Mouse (Mus musculus) bone marrow, adult 2 months (tissue): ENCODE measurements around the gene Ntrk3. TPM values are rescaled to one million over a fixed set of nuclear protein-coding genes. Genes with fewer than 3 reads are reported as not detected.
A peak's percentile ranks its signal among the peaks of the same experiment; 100 is the strongest.

Experiments used
- H3K27ac ChIP-seq: fragments of 200-500 bp; 2 replicates; pipeline ENCODE4 v1.5.1; 2012; ENCODE audit warnings: low read depth, mild to moderate bottlenecking, control low read depth, inconsistent platforms, low read length; ENCODE audit not compliant: control insufficient read depth, poor library complexity, insufficient read depth
- H3K4me1 ChIP-seq: fragments of 200-500 bp; 2 replicates; pipeline ENCODE4 v1.6.1; 2011; ENCODE audit warnings: low read length; ENCODE audit not compliant: control insufficient read depth, insufficient read depth
- H3K4me3 ChIP-seq: fragments of 200-500 bp; replicated peaks from 2 replicates; pipeline ENCODE3; 2011; ENCODE audit warnings: mild to moderate bottlenecking, low read depth, low read length, control low read depth; ENCODE audit not compliant: control insufficient read depth
- CTCF ChIP-seq: fragments of 200-500 bp; IDR thresholded peaks from 2 replicates; pipeline ENCODE4 v1.5.1; 2011; ENCODE audit warnings: low read length, control low read depth; ENCODE audit not compliant: control insufficient read depth, insufficient read depth
- POLR2A ChIP-seq: fragments of 200-500 bp; IDR thresholded peaks from 2 replicates; pipeline ENCODE4 v1.6.1; 2011; ENCODE audit warnings: low read depth, mild to moderate bottlenecking, control low read depth, low read length, borderline replicate concordance; ENCODE audit not compliant: control insufficient read depth
- WGBS: fragments of 180-500 bp; shearing (Covaris S2); methylation state at CpG from one replicate; pipeline ENCODE4 v1.1.7; 2018; 5-methylcytosine and 5-hydroxymethylcytosine counted together
- polyA plus RNA-seq: library from polyadenylated mRNA; stranded (reverse); fragments of >200 nt; gene quantifications from 2 replicates; pipeline ENCODE4 v1.2.4, GENCODE M21; 2011; ENCODE audit warnings: low replicate concordance; ENCODE audit not compliant: missing spikeins, insufficient read depth, insufficient read length

Gene Ntrk3
- polyA plus RNA-seq, 1 experiment, result 1.0 TPM

GRCm38 (mm10) chr7:78576169-78576568 is 161.6 kb downstream of the Ntrk3 start:
- H3K27ac ChIP-seq, result no peak overlapping the region
- 15% methylated on average over 5 of the region's 5 CpGs for WGBS
- no peak for TF ChIP-seq POLR2A
- TF ChIP-seq CTCF, result no peak
- H3K4me1 ChIP-seq, result no peaks in the 10 kb centered on the region
- H3K4me3 ChIP-seq, result no peak overlapping the region

DNA sequence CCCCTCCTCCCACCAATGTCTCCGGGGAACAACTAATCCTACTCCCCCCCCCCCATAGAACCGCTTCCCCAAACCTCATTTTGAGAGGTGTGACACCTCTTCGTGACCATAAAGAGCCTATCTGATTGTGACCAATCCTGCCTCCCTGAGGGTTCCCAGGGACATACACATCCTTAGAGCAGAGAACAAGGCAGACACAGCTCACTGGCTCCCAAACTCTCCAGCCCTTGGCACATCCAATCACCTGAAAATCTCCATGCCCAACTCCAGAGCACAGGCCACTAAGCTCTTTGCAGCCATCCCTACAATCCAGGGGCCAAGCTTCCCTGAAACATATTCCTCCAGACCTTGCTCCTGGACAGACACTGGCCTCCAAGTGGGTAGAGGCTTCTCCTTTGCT is 162.3 kb downstream of the Ntrk3 start:
- TF ChIP-seq CTCF, result no peak
- no peak for TF ChIP-seq POLR2A
- Histone ChIP-seq H3K27ac (no peak overlapping the region), H3K4me3 (no peak overlapping the region), H3K4me1 (no peaks in the 10 kb centered on the region)
- WGBS, result 12% methylated on average over 3 of the region's 3 CpGs

DNA sequence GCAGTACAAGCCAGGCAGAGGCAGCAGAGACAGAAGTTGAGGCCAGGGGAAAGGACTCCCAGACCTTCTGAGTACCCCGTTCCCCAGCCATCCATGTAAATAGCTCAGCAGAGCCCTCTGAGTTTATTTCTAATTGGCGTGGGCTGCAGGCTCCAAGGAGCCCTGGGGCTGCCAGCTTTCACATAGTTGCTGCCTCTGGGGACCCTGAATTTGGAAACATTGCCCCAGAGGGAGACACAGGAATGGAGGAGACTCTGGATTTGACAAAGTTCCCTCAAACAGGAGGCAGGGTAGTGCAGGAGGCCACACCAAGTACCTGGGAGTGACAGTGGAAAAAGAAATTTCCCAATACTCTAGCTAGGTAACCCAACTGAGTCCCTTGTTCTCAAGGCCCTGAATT is 166.6 kb downstream of the Ntrk3 start:
- WGBS, result 66% methylated on average over 2 of the region's 2 CpGs
- no peak for TF ChIP-seq CTCF
- no peak for TF ChIP-seq POLR2A
- H3K4me1 ChIP-seq, result no peaks in the 10 kb centered on the region
- no peak overlapping the region for H3K27ac ChIP-seq
- H3K4me3 ChIP-seq, result no peak overlapping the region

DNA sequence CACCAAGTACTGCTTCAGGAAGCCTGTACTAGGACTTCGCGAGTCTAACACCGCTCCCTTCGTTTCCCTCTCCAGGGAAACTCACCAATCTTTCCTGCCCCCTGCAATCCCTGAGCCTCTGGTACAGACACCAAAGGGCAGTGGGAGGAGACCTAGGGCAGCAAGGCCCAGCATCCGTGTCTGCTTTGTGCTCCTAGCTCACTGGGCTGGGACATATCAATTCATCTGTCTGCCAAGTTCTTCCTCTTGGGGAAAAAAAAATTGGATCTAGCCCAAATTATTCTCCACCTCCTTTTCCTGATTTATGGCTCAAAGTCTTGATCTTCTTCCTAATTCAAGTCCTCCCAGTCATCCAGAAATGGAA is 168.6 kb downstream of the Ntrk3 start:
- 13% methylated on average over 5 of the region's 5 CpGs for WGBS
- no peak overlapping the region for H3K27ac ChIP-seq
- no peaks in the 10 kb centered on the region for H3K4me1 ChIP-seq
- no peak overlapping the region for H3K4me3 ChIP-seq
- TF ChIP-seq POLR2A, result no peak
- TF ChIP-seq CTCF, result no peak

GRCm38 (mm10) chr7:78568411-78569254 is 169.2 kb downstream of the Ntrk3 start:
- TF ChIP-seq POLR2A (no peak), CTCF (peak; percentile 68)
- no peaks in the 10 kb centered on the region for H3K4me1 ChIP-seq
- no peak overlapping the region for H3K27ac ChIP-seq
- H3K4me3 ChIP-seq, result no peak overlapping the region
- 19% methylated on average over 16 of the region's 16 CpGs for WGBS

DNA sequence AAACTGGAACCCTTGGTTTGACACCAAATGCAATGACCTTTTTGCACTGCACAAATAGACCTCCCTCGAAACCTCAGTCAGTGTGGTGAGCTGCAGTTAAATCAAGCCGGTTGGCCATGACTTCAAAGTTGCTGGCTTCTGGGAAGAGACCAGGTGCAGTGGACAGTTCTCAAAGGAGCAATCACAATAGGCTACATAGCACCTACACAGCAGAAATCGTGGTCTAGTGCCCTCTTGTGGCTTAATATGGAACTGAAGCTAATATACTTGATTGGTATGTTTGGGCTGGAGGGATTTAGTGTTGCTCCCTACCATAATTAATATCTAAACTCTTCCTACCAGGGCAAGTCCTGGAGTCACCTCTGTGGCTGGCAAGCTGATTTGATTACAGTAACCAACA is 171.2 kb downstream of the Ntrk3 start:
- Histone ChIP-seq H3K4me1 (no peaks in the 10 kb centered on the region), H3K4me3 (no peak overlapping the region), H3K27ac (no peak overlapping the region)
- no peak for TF ChIP-seq POLR2A
- peak; percentile 42; the same call in 1 of the 2 replicates for TF ChIP-seq CTCF
- 42% methylated on average over 3 of the region's 3 CpGs for WGBS

DNA sequence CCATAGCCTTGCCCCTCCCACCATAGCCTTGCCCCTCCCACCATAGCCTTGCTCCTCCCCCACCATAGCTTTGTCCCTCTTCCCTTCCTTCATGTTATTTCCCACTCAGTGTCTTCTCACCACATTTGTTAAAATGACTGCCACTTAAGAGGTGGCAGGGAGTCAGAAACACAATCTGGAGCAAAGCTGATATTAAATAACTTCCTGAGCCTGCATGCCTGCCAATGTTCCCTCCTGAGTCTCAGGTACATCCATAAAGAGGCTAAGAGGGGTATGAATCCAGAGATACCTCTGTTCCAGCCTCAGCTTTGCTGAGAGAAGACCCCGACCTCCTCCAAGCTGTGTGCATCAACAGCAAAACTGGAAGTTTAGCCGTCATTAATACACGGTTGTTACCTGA is 172.4 kb downstream of the Ntrk3 start:
- 78% methylated on average over 3 of the region's 3 CpGs for WGBS
- no peaks in the 10 kb centered on the region for H3K4me1 ChIP-seq
- H3K4me3 ChIP-seq, result no peak overlapping the region
- TF ChIP-seq POLR2A, result no peak
- no peak for TF ChIP-seq CTCF
- H3K27ac ChIP-seq, result no peak overlapping the region

DNA sequence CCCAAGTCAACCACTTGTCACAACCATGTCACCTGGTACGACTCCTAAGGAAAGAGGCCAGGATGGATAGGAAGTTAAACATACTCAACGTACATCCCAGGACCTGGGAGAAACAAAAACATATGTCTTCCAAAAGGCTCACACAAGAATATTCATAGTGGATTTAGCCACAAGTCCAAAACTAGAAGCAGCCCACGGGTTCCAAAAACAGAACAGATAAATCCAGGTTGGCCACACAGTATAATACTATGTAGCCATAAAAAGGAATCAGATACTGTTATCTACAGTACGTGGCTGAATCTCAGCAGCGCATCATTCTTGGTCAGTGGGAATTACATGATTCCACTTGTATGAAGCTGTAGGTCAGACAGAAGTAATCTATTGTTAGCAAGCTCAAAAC is 179.3 kb downstream of the Ntrk3 start:
- Histone ChIP-seq H3K27ac (no peak overlapping the region), H3K4me3 (no peak overlapping the region), H3K4me1 (no peaks in the 10 kb centered on the region)
- no peak for TF ChIP-seq CTCF
- no peak for TF ChIP-seq POLR2A
- WGBS, result 77% methylated on average over 5 of the region's 5 CpGs
